Mouse (Mus musculus) duodenum, adult 2 months (tissue): Measurements from ENCODE around the gene Trmu. TPM values are rescaled to one million over a fixed set of nuclear protein-coding genes. Genes with fewer than 3 reads are reported as not detected.

Experiments used
- polyA plus RNA-seq: library from polyadenylated mRNA; depleted of rRNA; stranded (reverse); fragments of >200 nt; gene quantifications from 2 replicates; pipeline ENCODE4 v1.2.3, GENCODE M21; 2012; ENCODE audit warnings: low replicate concordance; rRNA removed

Gene Trmu
- polyA plus RNA-seq: 7.7 and 9.3 TPM in 2 replicates

DNA sequence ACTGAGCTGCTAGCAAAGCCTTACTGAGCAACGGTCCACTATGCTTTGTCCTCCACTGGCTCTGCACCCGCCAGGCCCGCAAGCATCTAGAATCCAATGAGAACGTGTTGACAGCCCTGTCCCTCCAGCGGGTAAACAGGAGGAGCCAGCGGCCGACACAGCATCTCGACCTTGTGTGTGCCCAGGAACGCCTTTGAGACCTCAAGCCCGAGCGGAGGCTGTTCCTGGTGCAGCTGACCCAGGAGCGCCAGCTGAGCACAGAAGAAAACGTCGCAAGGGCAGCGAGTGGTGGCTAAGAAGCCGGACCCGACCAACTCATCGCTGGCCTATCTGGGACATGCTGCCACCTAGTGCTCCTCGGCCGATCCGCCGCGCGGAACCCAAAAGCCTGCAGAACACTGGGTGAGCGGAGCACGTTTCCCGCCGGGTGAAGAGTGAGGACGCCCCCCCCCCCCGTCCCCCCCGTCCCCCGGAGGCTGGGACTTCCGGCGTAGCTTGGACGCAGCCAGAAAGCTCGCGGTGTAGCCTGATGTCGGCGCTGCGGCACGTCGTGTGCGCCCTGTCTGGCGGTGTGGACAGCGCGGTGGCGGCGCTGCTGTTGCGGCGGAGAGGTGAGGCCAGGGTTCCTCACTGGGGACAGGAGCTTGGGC is at the start of gene Trmu:
Gene Trmu, plus strand, starts transcription at position 465 of the 650 bp plus-strand sequence.

DNA sequence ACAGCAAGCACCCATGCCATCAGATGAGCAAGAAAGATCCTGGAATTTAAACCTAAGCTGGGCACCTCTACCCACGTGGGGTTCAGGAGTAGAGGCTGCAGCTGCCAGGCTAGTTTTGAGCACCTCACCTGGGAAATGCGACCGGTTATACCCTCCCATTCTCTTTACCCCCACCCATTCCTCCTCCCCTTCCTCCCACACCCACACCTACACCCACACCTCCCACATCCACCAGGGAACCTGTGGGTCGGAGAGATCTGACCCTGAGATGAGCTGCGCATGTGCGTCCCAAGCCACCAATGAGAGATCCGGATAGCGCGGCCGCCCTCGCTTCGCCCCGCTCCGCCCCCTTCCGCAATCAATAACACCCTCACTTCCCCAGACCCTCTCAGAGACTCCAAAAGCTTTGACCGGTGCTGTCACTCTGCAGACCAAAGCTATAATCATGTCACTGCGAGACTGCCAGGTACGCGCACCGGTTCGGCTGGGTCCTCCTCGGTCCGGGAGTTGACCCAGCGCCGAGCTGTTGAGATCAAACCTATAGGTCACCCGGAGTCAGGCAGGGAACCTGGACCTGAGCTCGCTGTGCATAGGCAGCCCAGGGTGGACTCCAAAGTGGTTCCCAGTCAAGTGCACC is 47.0 kb upstream of the Trmu start, which contains the start of gene Ttc38:
Gene Ttc38, plus strand, starts transcription at position 353 of the 637 bp plus-strand sequence.

DNA sequence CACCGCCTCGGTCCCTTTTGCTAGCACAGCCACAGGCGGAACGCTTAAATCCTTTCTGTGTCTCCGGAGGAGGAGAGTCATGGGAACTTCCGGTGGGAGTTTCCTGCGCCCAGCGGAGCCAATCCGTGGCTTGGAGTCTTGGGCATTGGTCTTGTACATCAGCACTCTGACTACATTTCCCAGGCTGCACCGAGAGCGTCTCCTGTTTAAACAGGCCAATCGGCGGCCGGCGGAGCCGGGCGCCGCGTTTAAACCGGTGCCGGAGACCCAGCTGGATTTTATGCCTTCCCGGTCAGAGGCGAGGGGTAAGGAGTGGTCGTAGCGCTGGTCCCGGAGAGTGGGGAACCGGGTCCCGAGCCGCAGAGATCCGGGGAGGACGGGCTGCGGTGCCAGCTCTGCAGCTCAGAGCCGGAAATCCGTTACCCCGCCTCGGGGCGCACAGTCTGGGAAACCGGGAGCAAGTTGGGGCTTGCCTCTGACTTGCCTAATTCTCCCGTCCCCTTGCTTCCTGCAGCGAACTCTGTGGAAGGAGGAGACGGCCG is 19.6 kb upstream of the Trmu start, which contains the start of gene Gtse1:
Gene Gtse1, plus strand, starts transcription at position 256 of the 542 bp plus-strand sequence.

Other genes starting within 250 kb of the Trmu start
- 3.8 and 8.9 TPM in 2 replicates for gene Ppara, start 144.3 kb upstream of the Trmu start, polyA plus RNA-seq
- 40.1 and 40.5 TPM in 2 replicates for gene Cdpf1, start 67.6 kb upstream of the Trmu start, polyA plus RNA-seq
- 0.05 and 0.08 TPM in 2 replicates for gene Pkdrej, start 57.6 kb upstream of the Trmu start, polyA plus RNA-seq
- gene Ttc38, start 47.0 kb upstream of the Trmu start, polyA plus RNA-seq: 6.5 and 7.1 TPM in 2 replicates
- 6.2 and 7.7 TPM in 2 replicates for gene Gtse1, start 19.6 kb upstream of the Trmu start, polyA plus RNA-seq
- 0.97 and 4.5 TPM in 2 replicates for gene Celsr1, start 154.5 kb downstream of the Trmu start, polyA plus RNA-seq
- gene Gramd4, start 178.4 kb downstream of the Trmu start, polyA plus RNA-seq: 17.1 and 19.5 TPM in 2 replicates